Mouse (Mus musculus) liver, adult (tissue): Measurements from ENCODE around the gene Psmb6.

Source experiments
- GATA4 ChIP-seq: IDR thresholded peaks from 2 replicates; pipeline ENCODE4 v1.6.1; 2014; ENCODE audit warnings: mild to moderate bottlenecking, low read length; ENCODE audit not compliant: insufficient replicate concordance

The Psmb6 gene

DNA sequence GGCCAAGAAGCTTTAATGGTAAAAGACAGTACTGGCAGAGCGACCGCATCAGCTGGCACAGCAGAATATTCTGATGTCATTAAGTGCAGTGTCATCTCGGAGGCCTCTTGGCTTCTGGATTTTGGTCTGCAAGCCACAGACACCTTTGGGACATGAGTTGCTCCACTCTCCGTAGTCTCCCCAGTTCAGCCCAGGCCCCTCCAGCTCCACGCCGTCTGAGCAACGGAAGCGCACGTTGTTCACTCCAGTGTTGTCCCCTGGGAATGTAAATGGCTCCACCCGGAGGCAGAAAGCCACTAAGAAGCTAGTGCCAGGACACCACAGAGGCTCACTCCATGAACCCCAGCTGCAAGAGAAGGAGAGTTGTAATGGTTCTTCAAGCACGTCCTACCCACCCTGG is 11.6 kb upstream of the Psmb6 start:
- TF ChIP-seq GATA4: no peak

DNA sequence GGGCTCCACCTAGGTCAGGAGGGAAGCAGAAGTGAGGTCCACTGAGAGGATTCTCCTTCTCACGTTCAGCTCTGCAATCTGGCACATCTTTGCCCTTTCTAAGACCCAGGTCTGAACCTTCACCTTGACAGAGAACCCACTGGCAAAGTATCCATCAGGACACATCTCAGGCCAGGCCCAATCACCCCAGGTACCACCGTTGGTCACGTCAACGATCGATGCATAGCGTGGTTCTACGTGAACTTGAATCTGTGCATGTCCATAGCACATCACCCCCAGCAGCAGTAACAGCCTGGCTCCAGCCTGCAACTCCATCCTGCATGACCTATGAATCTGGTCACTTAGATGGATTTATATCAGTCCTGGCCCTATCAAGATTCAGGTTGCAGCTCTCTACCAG is 10.9 kb upstream of the Psmb6 start, which contains the start of gene Vmo1:
Gene Vmo1, minus strand, starts transcription at position 329 of the 400 bp plus-strand sequence.
- no peak for TF ChIP-seq GATA4

DNA sequence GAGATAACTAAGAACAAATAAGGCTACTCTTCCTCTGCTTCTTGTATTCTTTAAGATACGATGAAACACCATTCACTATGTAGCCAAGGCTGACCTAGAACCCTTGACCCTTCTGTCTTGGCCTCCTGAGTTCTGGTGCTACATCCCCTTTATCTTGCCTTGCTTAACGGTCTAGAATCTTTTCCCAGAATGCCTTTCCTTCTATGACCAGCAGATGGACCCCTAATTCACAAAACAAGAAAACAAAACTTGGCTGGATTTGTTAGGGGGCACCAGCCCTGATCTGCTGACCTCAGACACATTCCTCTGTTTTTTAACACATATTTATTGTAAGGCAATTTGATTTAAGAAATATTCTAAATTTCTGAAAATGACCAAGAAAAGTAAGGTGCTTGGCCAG is 8.8 kb upstream of the Psmb6 start:
- no peak for TF ChIP-seq GATA4

DNA sequence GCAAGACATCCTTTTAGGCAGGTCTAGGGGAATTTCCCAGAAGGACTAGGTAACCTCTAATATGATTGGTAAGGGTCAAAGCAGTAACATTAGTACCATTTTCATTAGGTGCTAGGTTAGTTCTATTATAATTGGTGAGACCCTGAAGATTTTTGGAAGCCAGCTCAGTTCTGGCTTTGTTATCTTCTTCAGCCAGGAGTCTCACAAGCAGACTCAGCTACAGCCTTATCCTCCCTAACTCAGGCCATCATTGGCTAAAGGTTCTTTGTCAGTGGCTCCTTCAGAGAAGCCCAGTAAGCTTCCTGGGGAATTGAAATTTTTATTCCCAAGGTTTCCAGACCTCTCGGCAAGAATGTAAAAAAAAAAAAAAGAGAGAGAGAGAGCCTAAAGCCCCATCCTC is 6.7 kb upstream of the Psmb6 start:
- no peak for TF ChIP-seq GATA4

DNA sequence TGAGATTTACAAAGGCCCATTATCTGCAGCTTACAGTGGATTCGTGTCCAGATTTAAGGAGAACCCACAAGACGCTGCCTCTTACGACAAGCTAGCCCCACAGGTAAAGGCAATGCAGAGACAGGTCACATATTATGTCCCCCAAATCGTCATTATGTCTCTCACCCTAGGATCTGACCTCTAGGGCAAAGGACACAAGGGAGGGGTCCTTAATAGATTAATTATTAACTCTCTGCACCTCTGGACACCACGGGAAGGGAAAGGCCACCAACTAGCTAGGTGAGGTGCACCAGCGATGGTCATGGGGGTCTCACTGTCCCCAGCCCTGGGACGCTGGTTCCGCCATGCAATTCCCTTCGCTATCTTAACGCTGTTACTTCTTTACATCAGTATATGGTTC is 6.2 kb upstream of the Psmb6 start, which contains the start of gene Gltpd2:
Gene Gltpd2, plus strand, starts transcription at position 274 of the 400 bp plus-strand sequence.
- TF ChIP-seq GATA4: peak; percentile 33; the same call in 1 of the 2 replicates

DNA sequence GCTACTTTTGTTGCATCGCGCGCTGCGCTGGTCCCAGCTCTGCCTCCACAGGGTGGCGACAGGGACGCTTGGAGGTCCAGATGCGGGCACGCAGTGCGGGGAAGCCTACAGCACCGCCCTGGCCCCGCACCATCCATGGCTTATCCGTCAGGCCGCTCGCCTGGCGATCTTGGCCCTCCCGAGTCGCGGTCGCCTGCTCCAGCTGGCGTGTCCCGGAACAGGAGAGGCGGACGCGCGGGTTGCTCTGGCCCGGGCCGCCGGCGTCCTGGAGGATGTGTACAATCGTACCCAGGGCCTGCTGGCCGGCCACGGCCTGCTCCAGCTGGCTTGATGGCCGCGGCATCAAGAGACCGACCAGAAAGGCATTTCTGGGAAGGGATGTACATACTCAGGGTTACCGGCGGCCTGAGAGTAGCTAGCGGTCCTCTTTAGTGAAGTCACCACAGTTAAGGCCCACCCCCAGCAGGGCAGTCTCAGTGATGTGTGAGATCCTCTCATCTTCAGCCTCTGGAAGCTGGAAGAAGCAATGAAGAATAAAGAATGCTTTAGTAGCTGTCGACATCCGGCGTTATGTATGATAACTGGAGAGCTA is 4.9 kb upstream of the Psmb6 start:
- no peak for TF ChIP-seq GATA4

DNA sequence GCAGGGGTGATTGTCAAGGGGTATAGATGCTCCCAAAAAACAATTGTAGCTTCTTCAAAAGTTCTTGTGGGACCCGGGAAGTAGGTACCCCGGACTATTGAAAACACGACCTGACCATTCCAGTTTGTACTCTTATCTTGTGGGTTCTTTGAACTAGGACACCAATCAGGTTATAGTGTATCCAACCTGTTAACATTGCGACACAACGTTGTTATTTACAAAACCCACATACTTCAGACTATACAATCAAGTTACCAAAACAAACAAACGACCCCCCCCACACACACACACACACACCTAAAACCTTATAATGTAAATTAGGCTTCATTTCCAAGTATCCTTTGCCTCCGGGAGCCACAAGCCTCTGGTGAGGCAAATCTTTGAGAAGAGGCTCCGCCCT is 385 bp upstream of the Psmb6 start:
- TF ChIP-seq GATA4: peak; percentile 34; the same call in 1 of the 2 replicates

DNA sequence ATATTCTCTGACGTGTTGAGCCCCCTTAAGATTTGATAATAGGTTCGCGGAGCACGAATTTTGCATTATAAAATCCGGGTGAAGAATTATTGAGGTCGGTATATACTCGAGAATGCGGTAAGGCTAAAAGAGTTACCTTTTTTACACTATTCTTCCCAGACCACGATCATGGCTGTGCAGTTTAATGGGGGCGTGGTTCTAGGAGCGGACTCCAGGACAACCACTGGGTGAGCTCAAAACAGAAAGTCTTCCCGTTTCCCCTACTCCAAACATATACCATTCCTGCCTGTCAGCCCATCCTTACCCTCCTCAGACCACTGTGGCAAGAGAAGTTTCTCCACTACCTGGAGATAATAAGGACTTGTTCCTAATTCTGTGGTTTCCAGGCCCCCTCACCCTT is 559 bp downstream of the Psmb6 start:
- no peak for TF ChIP-seq GATA4

DNA sequence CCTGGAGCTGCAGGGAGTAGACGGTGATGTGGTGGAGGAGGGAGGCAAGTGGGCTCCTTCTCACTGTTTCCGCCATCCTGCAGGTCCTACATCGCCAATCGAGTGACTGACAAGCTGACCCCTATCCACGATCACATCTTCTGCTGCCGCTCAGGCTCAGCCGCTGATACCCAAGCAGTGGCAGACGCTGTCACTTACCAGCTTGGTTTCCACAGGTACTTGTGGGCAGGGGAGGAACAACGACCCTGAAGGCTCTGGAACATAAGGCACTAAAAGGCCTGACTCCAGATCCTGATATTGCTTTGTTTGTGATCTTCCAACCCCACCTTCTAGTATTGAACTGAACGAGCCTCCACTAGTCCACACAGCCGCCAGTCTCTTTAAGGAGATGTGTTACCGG is 1.0 kb downstream of the Psmb6 start:
- no peak for TF ChIP-seq GATA4

DNA sequence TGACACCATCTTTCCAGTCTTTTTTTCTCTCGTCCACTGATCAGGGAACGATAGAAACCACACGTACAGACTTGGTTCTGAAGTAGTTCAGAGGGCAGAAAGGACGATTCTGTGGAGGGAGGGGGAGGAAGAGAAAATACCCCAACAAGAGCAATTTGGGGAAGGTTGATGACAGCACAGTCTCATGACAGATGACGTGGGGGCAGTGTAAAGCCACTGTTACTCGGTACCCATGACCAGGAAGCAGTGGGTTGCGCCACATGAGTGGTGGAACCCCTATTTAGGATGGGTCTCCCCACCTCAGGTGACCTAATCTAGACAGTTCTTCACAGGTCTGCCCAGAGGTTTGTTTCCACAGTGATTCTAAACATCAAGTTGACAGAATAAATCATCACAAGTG is 3.4 kb downstream of the Psmb6 start:
- TF ChIP-seq GATA4: no peak

DNA sequence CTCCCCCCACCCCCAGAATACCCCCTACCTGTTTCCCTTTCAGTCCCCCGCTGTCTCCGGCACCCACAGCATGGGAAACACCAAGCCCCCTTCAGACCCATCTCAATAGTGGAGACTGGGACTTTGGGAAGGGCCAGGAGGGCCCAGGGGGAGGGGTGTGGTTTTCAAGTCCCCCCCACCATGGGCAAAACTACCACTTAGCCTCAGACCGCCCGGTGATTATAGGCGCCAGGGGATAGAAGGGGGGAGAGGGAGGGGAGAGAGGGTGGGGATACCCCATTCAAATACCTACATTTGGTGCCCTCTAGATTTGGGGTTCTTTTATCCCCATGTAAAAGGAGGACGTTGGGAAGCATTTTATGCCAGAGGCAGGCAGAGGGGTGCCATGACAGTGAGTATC is 7.7 kb downstream of the Psmb6 start, which contains the start of gene Gm40193:
Gene Gm40193, minus strand, starts transcription at position 101 of the 400 bp plus-strand sequence.
- TF ChIP-seq GATA4: no peak

DNA sequence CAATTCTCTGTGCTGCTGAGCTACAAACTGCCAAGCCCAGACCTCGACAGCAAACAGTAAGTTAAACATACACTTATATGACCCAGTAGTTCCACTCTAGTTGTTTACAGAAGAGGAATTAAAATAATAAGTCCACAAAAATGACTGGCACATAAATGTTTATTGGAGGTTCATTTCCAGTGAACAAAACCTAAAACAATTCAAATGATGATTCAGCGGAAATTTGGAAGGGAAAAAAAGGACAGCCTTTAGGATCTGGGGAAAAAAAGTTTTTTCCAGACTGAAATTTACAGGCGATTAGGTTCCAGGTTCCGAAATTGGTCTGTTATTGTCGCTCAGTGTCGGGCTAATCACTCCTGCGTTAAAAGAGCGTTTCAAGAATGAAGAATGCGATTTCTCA is 14.3 kb downstream of the Psmb6 start:
- TF ChIP-seq GATA4: no peak

DNA sequence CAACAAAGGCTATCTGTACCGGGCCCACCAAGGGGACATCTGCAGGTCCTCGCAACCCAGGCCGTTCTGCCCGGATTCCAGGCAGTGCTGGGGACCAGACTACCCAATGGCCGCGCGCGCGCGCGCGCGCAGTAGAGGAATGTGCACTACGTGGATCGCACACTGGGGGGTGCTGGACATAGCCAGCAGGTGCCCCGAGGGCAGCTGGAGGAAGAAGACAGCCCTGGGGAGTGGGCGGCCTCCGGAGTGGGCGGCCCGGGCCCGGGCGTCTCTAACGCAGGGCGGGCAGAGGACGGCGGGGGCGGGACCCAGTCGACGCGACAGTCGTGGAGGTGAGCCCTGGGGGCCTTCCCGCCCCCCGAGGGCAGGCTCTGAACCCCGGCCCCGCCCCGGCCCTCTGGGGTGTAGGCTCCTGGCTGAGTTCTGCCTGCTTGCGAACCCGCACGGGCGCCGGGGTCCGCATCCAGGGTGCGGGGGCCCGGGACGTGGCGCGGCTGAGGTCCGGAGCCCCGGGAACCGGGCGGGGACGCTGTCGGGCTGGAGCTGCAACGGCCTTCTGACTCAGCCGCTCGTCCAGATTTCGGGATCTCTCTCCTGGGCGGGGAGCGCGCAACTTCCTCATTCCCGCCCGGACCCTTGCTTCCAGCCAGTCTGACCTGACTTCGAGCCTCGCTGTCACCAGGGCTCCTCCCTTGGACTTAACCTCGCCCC is 14.9 kb downstream of the Psmb6 start, which contains the start of gene Pld2:
Gene Pld2, plus strand, starts transcription at position 188 of the 711 bp plus-strand sequence.
- no peak for TF ChIP-seq GATA4

DNA sequence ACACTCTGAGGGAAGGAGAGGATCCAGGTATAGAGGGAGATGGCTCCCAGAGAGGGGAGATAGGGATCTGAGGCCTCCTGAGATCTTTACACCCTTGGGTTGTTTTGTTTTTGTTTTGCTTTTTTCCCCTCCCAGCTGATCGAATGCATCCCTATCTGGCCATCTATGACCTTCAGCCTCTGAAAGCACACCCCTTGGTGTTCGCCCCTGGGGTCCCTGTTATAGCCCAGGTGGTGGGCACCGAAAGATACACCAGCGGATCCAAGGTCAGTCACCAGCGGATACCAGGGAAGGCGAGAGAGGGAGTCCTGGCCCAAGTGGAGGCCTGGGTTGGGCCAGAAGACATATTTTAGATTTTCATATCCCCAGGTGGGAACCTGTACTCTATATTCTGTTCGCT is 15.8 kb downstream of the Psmb6 start:
- no peak for TF ChIP-seq GATA4

DNA sequence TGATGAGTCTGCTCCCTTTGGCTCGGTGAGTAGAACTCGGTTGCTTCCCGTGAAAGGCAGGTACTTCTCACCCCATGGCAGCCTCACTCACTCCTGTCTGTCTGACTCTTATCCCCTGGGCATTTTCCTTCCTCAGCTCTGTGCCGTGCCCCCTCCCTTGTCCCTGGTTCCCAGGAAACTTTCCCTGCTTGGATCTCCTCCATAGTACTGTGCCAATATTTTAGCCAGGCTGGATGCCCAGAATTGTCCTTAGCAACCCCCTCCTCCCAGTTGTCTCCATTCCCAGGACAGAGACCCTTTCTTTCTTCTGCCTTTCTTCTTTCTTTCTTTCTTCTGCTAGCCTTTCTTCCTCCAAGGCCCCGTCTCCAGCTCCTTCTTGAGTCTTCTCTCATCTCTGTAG is 16.2 kb downstream of the Psmb6 start:
- no peak for TF ChIP-seq GATA4

DNA sequence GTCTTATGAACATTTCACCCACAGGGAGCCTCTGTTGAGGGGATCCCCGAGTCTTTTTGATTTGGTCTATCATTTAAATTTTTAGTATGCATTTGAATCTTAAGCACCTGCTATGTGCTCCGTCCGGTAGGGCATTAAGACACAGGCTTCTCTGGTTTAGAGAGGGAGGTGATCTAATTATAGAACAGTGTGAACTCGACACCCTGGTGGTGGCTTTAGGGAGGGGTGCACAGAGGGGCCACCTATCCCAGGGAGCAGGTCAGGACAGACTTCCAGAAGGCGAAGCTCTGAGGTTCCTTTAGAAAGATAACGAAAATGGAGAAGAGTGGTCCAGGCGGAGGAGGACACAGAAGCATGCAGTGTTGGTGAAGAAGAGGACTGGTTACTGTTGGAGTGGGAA is 19.3 kb downstream of the Psmb6 start:
- no peak for TF ChIP-seq GATA4
